Mouse (Mus musculus): ENCODE data around the gene 6030452D12Rik. TPM values are rescaled to one million over a fixed set of nuclear protein-coding genes. Genes with fewer than 3 reads are reported as not detected.

The 6030452D12Rik gene
- polyA plus RNA-seq, 1 experiment from 2014 or later: not detected

GRCm38 (mm10) chr8:106521845-106522244 lies 21.5 kb downstream of the 6030452D12Rik start:
- ATAC-seq (ENCODE audit: low FRiP score): no peak
- 72% methylated on average over 9 of the region's 9 CpGs for WGBS

GRCm38 (mm10) chr8:106526725-106527124 lies 26.4 kb downstream of the 6030452D12Rik start:
- H3K4me1 ChIP-seq: no peaks in the 10 kb centered on the region
- 58% methylated on average over 6 of the region's 6 CpGs for WGBS
- no peak overlapping the region for H3K9ac ChIP-seq
- H3K27ac ChIP-seq: no peak overlapping the region
- H3K4me3 ChIP-seq: no peak overlapping the region
- no peaks in the 10 kb centered on the region for H3K9me3 ChIP-seq (replicated peaks)
- H3K36me3 ChIP-seq: no peaks in the 10 kb centered on the region
- no peaks in the 10 kb centered on the region; the same call in 1 of the 2 replicates for H3K27me3 ChIP-seq
- H3K4me2 ChIP-seq (replicated peaks): no peak overlapping the region
- ATAC-seq (ENCODE audit: low FRiP score): no peak

More at GRCm38 (mm10) chr8:106521845-106522244, 21.5 kb downstream of the 6030452D12Rik start:
- Histone ChIP-seq H3K4me1 (no peaks in the 10 kb centered on the region), H3K9ac (no peak overlapping the region), H3K4me2 (replicated peaks) (no peak overlapping the region), H3K36me3 (no peaks in the 10 kb centered on the region), H3K9me3 (replicated peaks) (no peaks in the 10 kb centered on the region), H3K4me3 (no peak overlapping the region), H3K27me3 (no peaks in the 10 kb centered on the region; the same call in 1 of the 2 replicates), H3K27ac (no peak overlapping the region)

- Histone ChIP-seq H3K4me3 (no peak overlapping the region), H3K4me1 (no peaks in the 10 kb centered on the region), H3K9ac (no peak overlapping the region), H3K4me2 (replicated peaks) (no peak overlapping the region), H3K9me3 (replicated peaks) (no peaks in the 10 kb centered on the region), H3K27ac (no peak overlapping the region), H3K36me3 (no peaks in the 10 kb centered on the region), H3K27me3 (no peaks in the 10 kb centered on the region; the same call in 1 of the 2 replicates)
- WGBS: 90% methylated on average over 9 of the region's 9 CpGs
- no peak for ATAC-seq (ENCODE audit: low FRiP score)
Observed at GRCm38 (mm10) chr8:106527241-106528036, 27.1 kb downstream of the 6030452D12Rik start.

GRCm38 (mm10) chr8:106528596-106529249 lies 28.4 kb downstream of the 6030452D12Rik start:
- no peak overlapping the region for H3K27ac ChIP-seq

GRCm38 (mm10) chr8:106529885-106530482 lies 29.7 kb downstream of the 6030452D12Rik start:
- Histone ChIP-seq H3K36me3 (no peaks in the 10 kb centered on the region), H3K4me3 (no peak overlapping the region), H3K27ac (no peak overlapping the region), H3K27me3 (no peaks in the 10 kb centered on the region; the same call in 1 of the 2 replicates), H3K9me3 (replicated peaks) (no peaks in the 10 kb centered on the region), H3K4me2 (replicated peaks) (no peak overlapping the region), H3K9ac (no peak overlapping the region), H3K4me1 (no peaks in the 10 kb centered on the region)
- ATAC-seq (ENCODE audit: low FRiP score): no peak
- 96% methylated on average over 10 of the region's 10 CpGs for WGBS

More at GRCm38 (mm10) chr8:106528596-106529249, 28.4 kb downstream of the 6030452D12Rik start:
- Histone ChIP-seq H3K4me3 (no peak overlapping the region), H3K4me1 (no peaks in the 10 kb centered on the region), H3K36me3 (no peaks in the 10 kb centered on the region), H3K4me2 (replicated peaks) (no peak overlapping the region), H3K9me3 (replicated peaks) (no peaks in the 10 kb centered on the region), H3K9ac (no peak overlapping the region), H3K27me3 (no peaks in the 10 kb centered on the region; the same call in 1 of the 2 replicates)
- 87% methylated on average over 9 of the region's 9 CpGs for WGBS
- ATAC-seq (ENCODE audit: low FRiP score): no peak

- H3K27ac ChIP-seq: no peak overlapping the region
- H3K36me3 ChIP-seq: no peaks in the 10 kb centered on the region
- H3K27me3 ChIP-seq: no peaks in the 10 kb centered on the region
- no peak overlapping the region for H3K9ac ChIP-seq
- no peak overlapping the region for H3K4me3 ChIP-seq
- H3K4me1 ChIP-seq: no peaks in the 10 kb centered on the region
- 70% methylated on average over 4 of the region's 4 CpGs for whole genome bisulfite sequencing
- no peak for ATAC-seq (ENCODE audit: low FRiP score)
- H3K4me2 ChIP-seq (replicated peaks): no peak overlapping the region
- H3K9me3 ChIP-seq (replicated peaks): no peaks in the 10 kb centered on the region
Observed at GRCm38 (mm10) chr8:106530566-106530965, 30.2 kb downstream of the 6030452D12Rik start.

- no peaks in the 10 kb centered on the region for H3K9me3 ChIP-seq (replicated peaks)
- 0 out of 2 replicates have a peak, but pooled peaks cover 1% of the 10 kb centered on the region for H3K4me1 ChIP-seq
- H3K9ac ChIP-seq: no peak overlapping the region
- H3K4me2 ChIP-seq (replicated peaks): no peak overlapping the region
- no peak for ATAC-seq (ENCODE audit: low FRiP score)
- no peaks in the 10 kb centered on the region for H3K27me3 ChIP-seq
- H3K27ac ChIP-seq: no peak overlapping the region
- no peak overlapping the region for H3K4me3 ChIP-seq
- H3K36me3 ChIP-seq: no peaks in the 10 kb centered on the region
- WGBS: 84% methylated on average over 7 of the region's 7 CpGs
Observed at GRCm38 (mm10) chr8:106533709-106534108, 33.4 kb downstream of the 6030452D12Rik start.

- Histone ChIP-seq H3K27me3 (no peaks in the 10 kb centered on the region), H3K36me3 (no peaks in the 10 kb centered on the region), H3K27ac (no peak overlapping the region), H3K9me3 (replicated peaks) (no peaks in the 10 kb centered on the region), H3K4me3 (no peak overlapping the region), H3K4me2 (replicated peaks) (no peak overlapping the region), H3K4me1 (0 out of 2 replicates have a peak, but pooled peaks cover 4% of the 10 kb centered on the region), H3K9ac (no peak overlapping the region)
- no peak for ATAC-seq (ENCODE audit: low FRiP score)
- WGBS: 41% methylated on average over 6 of the region's 6 CpGs
Observed at GRCm38 (mm10) chr8:106534449-106534848, 34.1 kb downstream of the 6030452D12Rik start.

GRCm38 (mm10) chr8:106535448-106535847 lies 35.1 kb downstream of the 6030452D12Rik start:
- Histone ChIP-seq H3K36me3 (no peaks in the 10 kb centered on the region), H3K27ac (no peak overlapping the region), H3K9me3 (replicated peaks) (no peaks in the 10 kb centered on the region), H3K4me3 (no peak overlapping the region), H3K27me3 (no peaks in the 10 kb centered on the region), H3K9ac (no peak overlapping the region), H3K4me2 (replicated peaks) (no peak overlapping the region), H3K4me1 (0 out of 2 replicates have a peak, but pooled peaks cover 4% of the 10 kb centered on the region)
- 76% methylated on average over 4 of the region's 4 CpGs for WGBS
- ATAC-seq (ENCODE audit: low FRiP score): no peak

- H3K4me1 ChIP-seq: 0 out of 2 replicates have a peak, but pooled peaks cover 4% of the 10 kb centered on the region
- WGBS: 54% methylated on average over 5 of the region's 5 CpGs
- no peak overlapping the region for H3K27ac ChIP-seq
- no peaks in the 10 kb centered on the region for H3K9me3 ChIP-seq (replicated peaks)
- H3K27me3 ChIP-seq: no peaks in the 10 kb centered on the region
- no peak overlapping the region for H3K4me2 ChIP-seq (replicated peaks)
- no peak overlapping the region for H3K4me3 ChIP-seq
- no peak overlapping the region for H3K9ac ChIP-seq
- no peaks in the 10 kb centered on the region for H3K36me3 ChIP-seq
- ATAC-seq (ENCODE audit: low FRiP score): no peak
Observed at GRCm38 (mm10) chr8:106539193-106539592, 38.9 kb downstream of the 6030452D12Rik start.

GRCm38 (mm10) chr8:106541002-106541401 lies 40.7 kb downstream of the 6030452D12Rik start:
- 85% methylated on average over 11 of the region's 11 CpGs for WGBS

GRCm38 (mm10) chr8:106543043-106543442 lies 42.7 kb downstream of the 6030452D12Rik start:
- no peaks in the 10 kb centered on the region for H3K9me3 ChIP-seq (replicated peaks)
- no peak overlapping the region for H3K9ac ChIP-seq
- no peaks in the 10 kb centered on the region for H3K36me3 ChIP-seq
- 0 out of 2 replicates have a peak, but pooled peaks cover 4% of the 10 kb centered on the region for H3K4me1 ChIP-seq
- 74% methylated on average over 8 of the region's 8 CpGs for WGBS
- no peak overlapping the region for H3K27ac ChIP-seq
- no peak overlapping the region for H3K4me3 ChIP-seq
- ATAC-seq (ENCODE audit: low FRiP score): no peak
- no peaks in the 10 kb centered on the region for H3K27me3 ChIP-seq
- no peak overlapping the region for H3K4me2 ChIP-seq (replicated peaks)

More at GRCm38 (mm10) chr8:106541002-106541401, 40.7 kb downstream of the 6030452D12Rik start:
- Histone ChIP-seq H3K4me2 (replicated peaks) (no peak overlapping the region), H3K4me1 (0 out of 2 replicates have a peak, but pooled peaks cover 4% of the 10 kb centered on the region), H3K4me3 (no peak overlapping the region), H3K36me3 (no peaks in the 10 kb centered on the region), H3K9me3 (replicated peaks) (no peaks in the 10 kb centered on the region), H3K9ac (no peak overlapping the region), H3K27me3 (no peaks in the 10 kb centered on the region), H3K27ac (no peak overlapping the region)
- no peak for ATAC-seq (ENCODE audit: low FRiP score)

Data from hindbrain, embryonic 12.5 days (tissue).